Mouse (Mus musculus) gastrocnemius, adult 2 months (tissue): ENCODE results near the gene Colca2. TPM values are rescaled to one million over a fixed set of nuclear protein-coding genes. Genes with fewer than 3 reads are reported as not detected.

Source experiments
- DNase-seq: peaks from one replicate; pipeline ENCODE4 v3.0.0; 2022
- H3K27ac ChIP-seq: fragments of 200-600 bp; 2 replicates; pipeline ENCODE4 v1.8.1; 2022; ENCODE audit warnings: mild to moderate bottlenecking
- H3K4me3 ChIP-seq: fragments of 200-600 bp; 2 replicates; pipeline ENCODE4 v1.8.1; 2022; ENCODE audit warnings: mild to moderate bottlenecking, moderate library complexity
- CTCF ChIP-seq: fragments of 200-600 bp; IDR thresholded peaks from 2 replicates; pipeline ENCODE4 v1.8.1; 2022; ENCODE audit warnings: antibody characterized with exemption, mild to moderate bottlenecking, moderate library complexity
- intact Hi-C: fragments of 180-260 bp; cut with DNase I; formaldehyde crosslinking; loops from one replicate; pipeline ENCODE4 v1.15.1; 2025
- long read RNA-seq, 2 experiments: library from polyadenylated mRNA; stranded (forward); transcript quantifications; one replicate each; pipeline ENCODE4 v2.0.0; 2021
- total RNA-seq, 2 experiments: library from RNA; stranded (reverse); gene quantifications; 2 replicates each; pipeline ENCODE4 v1.2.3; 2021

The Colca2 gene
- under 1 TPM; 0.26 to 0.31 TPM for total RNA-seq
- long read RNA-seq, experiment 1, result 0 reads
- long read RNA-seq, experiment 2, result 0 reads

DNA sequence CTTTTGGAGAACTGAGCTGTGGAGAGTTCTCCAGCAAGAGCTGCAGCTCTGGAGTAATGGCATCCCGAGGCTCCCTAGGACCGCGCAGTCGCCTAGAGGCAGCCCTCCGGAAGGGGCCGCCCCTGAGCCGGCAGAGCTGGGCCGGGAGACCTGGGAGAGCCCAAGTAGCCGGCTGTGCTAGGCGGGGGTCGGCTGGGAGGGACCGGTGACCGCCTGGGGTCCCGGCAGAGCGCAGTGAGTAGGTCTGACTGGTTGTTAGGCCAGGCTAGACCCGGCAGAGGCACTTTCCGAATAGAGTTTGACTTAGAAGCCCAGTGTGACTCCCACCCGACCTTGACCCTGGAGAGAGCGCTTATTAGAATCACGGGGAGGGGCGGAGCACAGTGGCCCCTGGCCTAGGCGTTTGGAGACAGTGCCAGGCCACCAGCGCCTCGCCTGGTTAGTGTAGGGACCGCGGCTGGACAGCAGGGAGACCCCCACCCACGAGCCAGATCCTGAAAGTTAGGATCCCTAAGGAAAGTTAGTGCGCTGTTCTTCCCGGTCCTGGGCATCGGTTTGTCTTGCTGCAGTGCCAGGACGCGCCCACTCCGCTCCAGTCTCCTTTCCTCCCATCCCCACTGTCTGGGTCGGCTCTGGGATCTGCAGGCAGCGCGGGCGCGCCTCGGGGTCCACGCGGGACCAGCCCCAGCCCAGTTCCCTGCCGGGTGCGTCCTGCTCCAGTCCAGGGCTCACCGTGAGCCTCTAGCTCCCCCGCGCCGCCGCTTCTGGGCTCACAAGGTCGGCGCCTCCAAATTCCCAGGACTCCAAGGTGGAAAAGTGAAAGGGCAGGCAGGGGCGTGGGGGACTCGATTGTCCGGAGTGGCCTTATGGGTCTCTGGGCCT lies at the start of gene Colca2:
Colca2 (minus strand) TSS at position 70 of the 882 bp plus-strand sequence.
- intact Hi-C loops, result loop anchor here (5.0 kb wide), 1 partner anchor 116 kb away; no protein-coding TSS in a partner anchor
- peak; percentile 54 for TF ChIP-seq CTCF
- H3K27ac ChIP-seq, result peak within 1 kb of the TSS; percentile 94
- DNase-seq, result peak; percentile 90
- peak within 1 kb of the TSS; percentile 86 for H3K4me3 ChIP-seq

DNA sequence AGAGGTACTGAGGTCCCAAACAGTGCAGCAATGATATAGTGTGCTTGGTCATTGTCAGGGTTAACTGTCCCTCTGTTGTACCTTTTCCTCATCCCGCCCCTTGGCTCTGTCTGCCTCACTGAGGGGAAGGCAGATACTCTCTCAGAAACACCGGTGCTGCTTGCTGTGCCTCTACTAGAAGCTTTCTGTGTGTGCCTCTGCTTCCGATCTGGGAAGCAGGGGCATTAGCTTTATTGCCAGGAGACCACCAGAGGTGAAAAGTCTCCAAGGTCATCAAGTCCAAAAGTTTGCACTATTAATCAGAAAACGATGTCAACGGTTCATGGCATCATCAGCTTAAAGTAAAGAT lies 49.2 kb upstream of the Colca2 start:
- DNase-seq, result no peak
- Histone ChIP-seq H3K27ac (no peak overlapping the region), H3K4me3 (no peak overlapping the region)
- TF ChIP-seq CTCF, result no peak
- intact Hi-C loops, result no loop called here

DNA sequence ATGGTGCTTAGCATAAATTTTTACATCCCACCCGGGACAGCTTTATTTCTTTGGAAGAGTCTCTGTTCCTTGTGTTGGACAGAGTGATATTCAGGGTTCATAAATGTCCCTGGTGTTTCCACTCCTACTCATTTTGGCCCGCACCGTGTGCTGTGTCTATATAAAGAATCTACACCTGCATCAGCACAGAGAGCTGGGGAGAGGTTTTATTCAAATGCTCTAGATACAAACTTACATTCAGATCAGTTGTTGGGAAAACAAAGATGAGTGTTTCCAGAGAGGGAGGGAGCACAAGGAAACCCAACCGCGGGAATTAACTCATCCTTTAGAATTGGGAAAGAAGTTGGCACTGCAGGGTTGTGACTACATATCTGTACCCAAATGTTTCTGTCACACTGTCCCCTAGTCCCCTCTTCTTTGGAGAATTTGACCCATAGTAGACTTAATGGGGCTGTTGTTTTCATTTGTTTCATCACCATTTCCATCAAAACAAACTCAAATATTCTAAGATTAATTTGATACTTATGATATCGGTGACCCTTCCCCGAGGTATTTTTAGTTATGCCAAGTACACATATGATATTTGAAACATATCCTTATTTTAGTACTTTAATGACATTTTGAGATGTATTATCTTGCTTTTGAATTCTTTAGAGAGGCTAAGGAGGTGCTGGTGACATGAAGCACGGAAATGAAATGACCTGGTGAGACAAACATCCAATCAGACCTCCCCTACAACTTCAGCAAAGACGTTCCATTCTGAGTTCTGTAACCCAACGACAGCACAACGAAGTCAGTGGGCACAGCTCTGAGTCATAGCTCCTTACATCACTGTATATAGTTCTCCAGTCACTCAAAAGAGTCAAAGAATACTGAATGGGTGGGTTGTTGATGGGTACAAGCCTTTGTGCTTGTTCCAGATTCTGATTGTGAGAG lies 48.5 kb upstream of the Colca2 start:
- intact Hi-C loops, result no loop called here
- no peak for TF ChIP-seq CTCF
- H3K27ac ChIP-seq, result no peak overlapping the region
- no peak overlapping the region for H3K4me3 ChIP-seq
- DNase-seq, result no peak

DNA sequence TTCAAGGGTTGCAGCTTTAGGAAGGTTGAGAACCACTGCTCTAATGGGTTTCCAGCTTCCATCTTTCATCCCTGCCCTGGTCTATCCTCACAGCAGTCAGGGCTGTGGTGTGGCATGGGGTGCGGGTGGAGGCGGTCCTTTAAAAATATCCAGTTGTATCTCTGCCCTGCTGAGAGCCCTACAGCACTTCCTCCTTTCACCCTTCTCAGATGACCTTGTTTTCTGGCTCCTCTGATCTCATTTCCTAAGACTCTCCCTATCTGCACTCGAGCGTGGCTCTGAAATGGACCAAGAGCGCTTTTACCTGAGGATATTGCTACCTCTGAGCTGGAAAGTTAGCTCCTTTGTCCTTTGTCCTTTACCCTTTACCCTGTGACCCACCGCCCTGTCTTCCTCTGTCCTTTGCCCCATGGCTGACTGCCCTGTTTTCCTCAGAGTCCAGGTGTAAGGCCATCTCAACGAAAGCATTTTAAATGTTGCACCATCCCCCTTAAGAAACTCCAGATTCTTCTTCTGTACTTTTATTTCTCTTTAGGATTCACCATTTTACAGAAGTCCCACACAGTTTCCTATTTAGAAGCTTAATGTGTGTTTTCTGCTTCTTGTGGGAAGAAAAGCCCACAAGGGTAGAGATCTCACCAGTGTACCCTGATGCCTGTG lies 46.2 kb upstream of the Colca2 start:
- no peak for TF ChIP-seq CTCF
- H3K4me3 ChIP-seq, result no peak overlapping the region
- intact Hi-C loops, result no loop called here
- DNase-seq, result no peak
- H3K27ac ChIP-seq, result no peak overlapping the region

DNA sequence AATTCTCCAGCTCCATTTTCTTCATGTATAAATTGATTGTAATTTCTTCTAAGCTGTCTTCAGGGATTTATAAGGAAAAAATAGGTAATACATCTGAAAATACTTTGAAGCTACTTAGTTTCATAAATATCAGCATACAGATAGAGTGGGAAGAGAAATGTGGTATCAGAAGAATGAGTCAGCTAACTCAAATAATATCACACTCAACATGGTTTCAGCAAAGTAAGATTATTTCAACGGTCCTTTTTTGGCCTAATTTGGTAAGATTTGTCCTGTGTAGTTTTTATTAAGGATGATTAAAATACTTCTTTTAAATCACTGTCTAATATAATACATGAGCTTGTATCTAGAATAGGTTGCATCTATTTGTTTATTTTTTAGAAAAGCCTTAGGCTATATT lies 41.7 kb upstream of the Colca2 start:
- no peak for DNase-seq
- intact Hi-C loops, result no loop called here
- H3K4me3 ChIP-seq, result no peak overlapping the region
- H3K27ac ChIP-seq, result no peak overlapping the region
- no peak for TF ChIP-seq CTCF

DNA sequence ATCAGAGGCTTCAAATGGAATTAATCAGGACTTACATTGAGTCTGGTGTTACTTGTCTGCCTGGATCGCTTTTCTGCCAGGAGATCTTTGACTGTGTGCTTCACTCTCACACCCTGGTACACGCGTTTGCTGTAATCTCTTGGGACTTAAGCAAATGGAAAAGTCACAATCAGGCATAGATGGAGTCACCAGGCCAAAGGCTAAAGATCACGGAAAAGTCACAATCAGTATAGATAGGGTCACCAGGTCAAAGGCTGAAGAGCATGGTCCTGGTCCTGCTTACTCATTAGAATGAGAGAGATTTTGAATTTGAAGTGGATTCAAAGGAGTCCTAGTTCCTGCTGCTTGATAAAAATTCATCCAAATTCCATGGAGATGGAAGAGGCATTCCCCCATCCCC lies 39.9 kb upstream of the Colca2 start:
- Histone ChIP-seq H3K27ac (no peak overlapping the region), H3K4me3 (no peak overlapping the region)
- TF ChIP-seq CTCF, result no peak
- no peak for DNase-seq
- intact Hi-C loops, result no loop called here

DNA sequence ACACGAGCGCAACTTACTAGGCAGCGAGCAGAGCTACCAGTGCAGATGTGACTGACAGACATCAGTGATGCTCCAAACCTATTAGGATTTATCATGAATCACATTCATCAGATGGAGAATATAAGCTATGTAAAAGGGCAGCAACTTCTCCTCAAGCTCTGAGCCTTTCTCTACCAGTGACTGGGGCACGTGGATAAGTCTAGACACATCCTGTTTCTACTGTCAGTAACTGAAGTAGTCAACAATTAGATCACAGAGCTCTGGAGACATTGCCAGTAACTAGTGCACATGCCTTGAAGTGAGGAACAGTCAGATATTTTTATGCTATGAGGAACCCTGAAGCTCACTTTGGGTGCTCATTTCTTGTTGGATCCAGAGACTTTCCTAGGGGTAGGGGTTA lies 39.0 kb upstream of the Colca2 start:
- no peak overlapping the region for H3K4me3 ChIP-seq
- no peak for TF ChIP-seq CTCF
- no peak overlapping the region for H3K27ac ChIP-seq
- no peak for DNase-seq
- intact Hi-C loops, result no loop called here

DNA sequence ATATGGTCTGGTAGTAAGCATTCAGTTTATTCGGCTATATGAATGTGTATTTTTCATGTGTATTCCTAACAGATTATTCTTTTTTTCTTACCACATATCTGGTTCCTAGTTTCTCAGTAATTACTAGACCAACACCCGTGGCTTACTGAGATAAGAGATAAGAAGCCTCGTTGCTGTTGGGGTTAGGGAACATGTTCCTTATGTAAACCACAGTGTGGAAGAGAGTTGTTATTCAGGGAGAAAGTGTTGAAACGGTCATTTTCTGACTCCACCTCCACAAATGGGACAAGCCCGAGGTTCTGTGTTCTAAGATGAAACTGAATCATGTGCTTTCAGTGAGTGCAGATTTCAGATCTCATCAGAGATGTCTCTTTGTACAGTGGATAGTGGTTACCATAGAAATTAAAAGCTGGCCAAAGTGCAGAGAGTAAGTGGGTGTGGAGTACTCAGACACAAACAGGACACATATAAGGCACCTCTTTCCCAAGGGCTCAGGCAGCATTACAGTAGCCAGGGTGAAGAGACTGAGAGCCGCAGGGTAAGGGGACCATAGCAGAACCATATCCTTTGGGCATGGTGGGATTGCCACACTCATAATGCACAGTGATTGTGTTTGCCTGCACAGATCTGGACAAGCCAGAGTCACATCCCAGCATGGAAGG lies 37.2 kb upstream of the Colca2 start:
- no peak overlapping the region for H3K27ac ChIP-seq
- H3K4me3 ChIP-seq, result no peak overlapping the region
- intact Hi-C loops, result no loop called here
- no peak for DNase-seq
- TF ChIP-seq CTCF, result no peak

DNA sequence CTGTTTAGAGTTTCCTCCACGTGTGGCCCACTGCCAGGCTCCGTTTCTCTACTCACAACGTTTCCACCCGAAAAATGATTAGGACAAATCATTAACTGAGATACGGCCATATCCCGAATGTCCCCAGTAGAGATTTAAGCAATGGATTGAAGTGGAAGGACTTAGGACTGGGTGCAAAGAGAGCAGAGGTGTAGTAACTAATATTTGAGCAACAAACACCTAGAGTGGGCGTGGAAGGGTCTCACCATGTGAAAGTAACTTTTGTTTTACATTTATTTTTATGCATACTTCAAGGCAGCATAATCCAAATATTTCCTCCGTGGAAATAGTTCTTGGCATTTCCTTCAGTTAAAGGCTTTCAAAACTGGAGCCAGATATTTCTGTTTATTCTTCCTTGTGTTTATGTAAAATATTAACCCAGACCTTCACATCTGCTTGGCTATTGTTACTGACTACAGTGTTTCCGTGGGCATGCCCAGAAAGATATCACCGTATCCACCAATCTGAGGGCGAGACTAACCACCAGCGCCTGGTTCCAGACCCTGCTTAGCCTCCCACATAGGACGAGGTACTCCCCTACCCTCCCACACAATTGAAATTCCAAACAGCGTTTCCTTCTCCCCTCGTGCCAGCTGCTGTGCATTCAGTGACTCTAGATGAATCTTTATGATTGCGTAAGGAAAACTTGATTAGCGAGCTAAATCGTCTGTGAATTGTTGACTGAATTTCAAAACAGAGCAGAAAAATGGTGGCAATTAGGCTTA lies 34.4 kb upstream of the Colca2 start:
- no peak for TF ChIP-seq CTCF
- intact Hi-C loops, result no loop called here
- DNase-seq, result no peak
- Histone ChIP-seq H3K4me3 (no peak overlapping the region), H3K27ac (no peak overlapping the region)

DNA sequence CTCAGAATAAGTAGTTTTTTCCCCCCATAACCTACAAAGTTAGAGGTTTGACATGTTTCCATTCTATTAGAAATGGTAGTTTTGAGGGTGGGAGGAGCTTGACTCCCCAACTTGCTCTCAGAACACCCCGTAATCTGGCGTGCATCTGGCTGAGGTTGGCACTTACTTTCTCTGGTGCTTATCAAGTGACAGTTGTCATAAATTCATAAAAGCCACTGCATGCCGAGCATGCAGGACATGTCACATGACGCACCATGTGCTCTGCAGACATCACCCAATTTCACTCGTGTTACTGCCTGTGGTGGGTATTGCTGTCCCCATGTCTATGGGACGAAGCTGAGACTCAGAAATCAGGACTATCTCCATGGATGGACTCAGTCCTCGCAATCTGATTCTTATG lies 32.1 kb upstream of the Colca2 start:
- intact Hi-C loops, result no loop called here
- TF ChIP-seq CTCF, result no peak
- no peak for DNase-seq

DNA sequence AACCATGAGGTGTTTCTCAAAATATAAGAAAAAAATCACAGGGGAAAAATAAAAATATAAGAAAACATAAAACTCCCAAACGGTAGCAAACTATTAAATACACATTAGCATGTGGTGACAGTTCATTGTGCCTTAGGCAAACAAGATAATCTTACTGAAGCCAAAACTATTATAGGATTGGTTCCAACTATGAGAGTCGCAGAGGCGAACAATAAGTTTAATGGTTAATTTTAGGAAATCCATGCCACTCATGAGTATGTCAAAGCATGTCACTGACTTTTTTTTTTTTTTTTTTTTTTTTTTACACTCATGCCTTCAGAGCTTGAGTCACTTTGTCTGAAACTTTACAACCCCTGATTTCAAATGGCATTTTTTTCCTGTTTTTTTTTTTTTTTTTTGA lies 28.0 kb upstream of the Colca2 start:
- H3K4me3 ChIP-seq, result no peak overlapping the region
- intact Hi-C loops, result no loop called here
- no peak overlapping the region for H3K27ac ChIP-seq
- DNase-seq, result no peak
- TF ChIP-seq CTCF, result no peak

More for the DNA sequence above, 32.1 kb upstream of the Colca2 start:
- Histone ChIP-seq H3K4me3 (no peak overlapping the region), H3K27ac (no peak overlapping the region)
